Mouse (Mus musculus) 416B (cell line): ENCODE data around the gene Trappc2l.
"Not testable (repeated sequence)": the region's sequence is repeated elsewhere in the genome, so short reads cannot be mapped to it uniquely, and the experiment has no call there.

Experiments used
- DNase-seq: peaks from one replicate; pipeline ENCODE4 v3.0.0; 2011; ENCODE audit warnings: low read depth

Gene Trappc2l

DNA sequence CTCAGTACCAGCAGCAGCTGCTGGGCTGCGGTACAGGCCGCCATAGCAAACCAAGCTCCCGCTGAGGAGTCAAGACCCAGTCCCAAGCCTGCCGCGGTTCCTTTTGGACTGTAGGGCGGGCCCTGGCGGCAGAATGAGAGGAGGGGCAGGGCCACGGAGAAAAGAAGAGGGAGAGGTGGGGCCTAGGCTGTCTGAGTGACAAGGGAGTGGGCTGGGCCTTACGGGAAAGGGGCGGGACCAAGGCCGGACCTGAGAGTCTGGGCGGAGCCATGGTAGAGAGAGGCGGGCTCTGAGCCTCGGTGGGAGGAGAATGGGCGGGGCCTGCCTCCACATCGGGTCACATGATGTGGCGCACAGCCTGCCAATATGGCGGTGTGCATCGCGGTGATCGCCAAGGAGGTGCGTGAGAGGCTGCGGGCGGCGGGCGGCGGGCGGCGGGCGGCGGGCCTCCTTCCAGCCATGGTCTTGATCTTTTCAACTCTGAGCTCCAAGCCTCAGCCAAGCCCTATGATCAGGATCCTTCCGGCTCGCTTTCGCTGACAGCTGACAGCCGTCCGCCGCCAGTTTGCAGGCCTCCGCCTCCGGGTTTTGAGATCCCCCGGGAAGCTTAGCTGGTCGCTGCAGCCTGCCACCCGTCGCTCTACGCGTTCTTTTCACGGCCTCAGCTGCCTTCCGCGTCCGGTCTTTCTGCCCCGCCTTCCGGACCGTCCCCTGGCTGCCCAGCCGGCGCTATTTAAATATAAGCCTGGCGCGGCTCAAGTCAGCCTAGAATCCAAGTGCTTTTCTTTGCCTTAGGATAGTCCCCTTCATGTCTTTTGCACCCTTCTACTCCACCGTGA lies at the start of gene Trappc2l, which contains the start of gene Galns:
TSS of gene Trappc2l (plus strand) at position 346 of the 839 bp plus-strand sequence.
TSS of gene Galns (minus strand) at position 169 of the 839 bp plus-strand sequence.
- peak; percentile 99 for DNase-seq

DNA sequence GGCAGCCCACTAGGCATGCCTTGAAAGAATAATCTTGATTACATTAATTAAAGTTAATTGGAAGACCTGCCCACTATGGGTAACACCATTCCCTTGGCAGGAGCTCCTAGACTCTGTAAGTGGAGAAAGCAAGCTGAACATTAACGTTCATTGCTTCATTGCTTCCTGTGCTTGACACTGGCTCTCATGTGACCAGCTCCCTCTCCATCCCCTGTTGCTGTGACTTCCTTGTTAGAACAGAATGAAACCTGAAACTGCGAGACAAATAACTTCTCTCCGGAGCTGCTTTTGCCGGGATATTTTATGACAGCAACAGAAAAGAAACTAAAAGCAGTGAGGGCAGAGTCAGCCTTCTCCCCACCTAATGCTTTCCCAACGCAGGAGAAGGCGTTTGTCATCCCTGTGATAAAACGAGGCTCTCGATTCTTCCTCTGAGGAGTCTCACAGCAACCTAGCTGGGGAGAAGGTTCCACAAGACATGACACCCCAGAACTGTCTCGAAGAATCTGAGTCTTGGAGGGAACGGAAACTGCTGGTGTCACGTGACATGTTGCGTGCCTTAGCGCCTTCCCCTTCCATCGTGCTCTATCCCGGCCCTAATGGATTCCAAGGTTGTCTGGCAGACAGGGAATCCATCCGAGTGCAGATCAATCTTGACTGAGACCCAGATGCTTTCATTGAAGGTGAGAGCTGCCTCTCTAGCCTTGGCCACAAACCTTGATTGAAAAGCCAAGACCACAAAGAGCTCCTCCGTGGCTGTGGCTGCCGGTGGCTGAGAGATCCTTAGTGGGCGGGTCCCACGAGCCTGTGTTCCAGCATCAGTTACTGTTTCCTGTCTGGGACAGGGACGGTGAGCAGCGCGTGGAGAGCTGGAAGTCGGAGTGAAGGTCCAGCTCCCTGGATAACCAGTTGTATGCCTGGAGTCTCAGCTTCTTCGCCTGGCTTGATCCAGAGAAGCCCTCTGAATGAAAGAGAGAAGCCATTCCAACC lies 46.8 kb upstream of the Trappc2l start:
- peak; percentile 63 for DNase-seq

DNA sequence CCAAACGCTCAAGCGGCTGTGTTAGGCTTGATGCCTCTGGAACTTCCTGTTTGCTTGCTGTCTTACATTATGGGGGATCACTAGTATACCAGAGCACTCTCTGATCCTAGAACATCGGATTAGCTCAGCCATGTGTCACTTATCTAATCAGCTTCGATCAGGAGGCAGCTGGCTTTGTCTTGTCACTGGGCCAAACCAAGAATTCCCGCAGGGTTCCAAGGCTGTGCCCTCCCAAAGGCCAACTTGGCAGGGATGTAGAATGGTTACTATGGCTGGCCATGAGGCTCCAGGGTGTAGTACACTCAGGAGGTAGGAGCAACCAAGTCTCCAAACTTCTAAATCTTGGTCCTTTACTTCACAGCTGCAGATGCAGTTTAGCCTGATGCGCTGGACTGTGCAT lies 44.7 kb upstream of the Trappc2l start:
- DNase-seq, result peak; percentile 61

DNA sequence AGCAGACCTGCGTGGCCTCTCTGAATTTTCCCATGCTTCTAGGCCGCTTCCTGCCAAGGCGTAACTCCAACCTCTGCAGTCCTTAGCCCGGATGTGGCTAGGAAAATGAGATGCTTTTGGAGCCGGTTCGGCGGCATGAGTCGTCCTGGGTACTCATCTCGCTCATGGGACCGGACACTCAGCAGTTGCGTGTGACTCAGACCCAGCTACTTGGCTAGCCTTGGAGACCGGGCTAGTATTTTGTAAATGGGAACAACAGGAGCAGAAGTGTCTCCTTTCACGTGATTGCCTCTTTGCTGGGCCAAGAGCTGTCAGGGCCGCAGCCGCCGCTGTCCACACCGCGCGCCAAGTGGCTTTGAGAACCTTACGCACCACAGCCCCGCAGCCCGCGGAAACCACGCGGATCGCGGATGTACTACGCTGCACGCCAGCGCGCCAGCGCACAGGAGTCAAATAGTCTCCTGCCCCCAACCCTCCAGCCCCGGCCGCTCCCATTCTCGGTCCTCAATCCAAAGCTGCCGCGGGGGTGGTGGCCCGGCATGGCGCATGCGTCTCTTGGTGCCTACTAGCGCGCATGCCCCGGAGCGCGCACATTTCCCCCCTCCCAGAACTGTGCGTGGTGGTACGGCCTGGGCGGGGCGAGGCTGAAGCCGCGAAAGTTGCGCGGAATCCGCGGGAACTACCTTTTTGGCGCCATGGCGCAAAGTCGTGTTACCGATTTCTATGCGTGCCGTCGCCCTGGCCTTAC lies 43.9 kb upstream of the Trappc2l start, which contains the start of gene Cdt1:
TSS of gene Cdt1 (plus strand) at position 655 of the 748 bp plus-strand sequence.
- peak; percentile 99 for DNase-seq

DNA sequence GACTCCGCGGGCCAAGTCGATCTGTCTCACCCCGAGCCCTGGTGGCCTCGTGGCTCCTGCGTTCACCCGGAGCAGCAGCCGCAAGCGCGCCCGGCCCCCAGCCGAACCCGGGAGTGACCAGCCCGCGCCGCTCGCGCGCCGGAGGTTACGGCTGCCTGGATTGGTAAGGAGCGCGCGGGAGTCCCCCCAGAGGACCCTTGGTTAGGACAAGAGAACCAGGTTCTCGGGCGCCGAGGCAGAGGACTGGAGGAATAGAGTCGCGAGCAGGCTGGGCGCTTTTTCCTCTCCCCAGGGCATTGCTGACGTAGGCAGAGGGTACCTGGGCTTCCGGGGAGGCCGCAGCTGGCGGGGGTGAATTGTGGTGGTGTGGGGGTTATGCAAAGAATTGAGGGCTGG lies 43.3 kb upstream of the Trappc2l start:
- DNase-seq, result no peak

DNA sequence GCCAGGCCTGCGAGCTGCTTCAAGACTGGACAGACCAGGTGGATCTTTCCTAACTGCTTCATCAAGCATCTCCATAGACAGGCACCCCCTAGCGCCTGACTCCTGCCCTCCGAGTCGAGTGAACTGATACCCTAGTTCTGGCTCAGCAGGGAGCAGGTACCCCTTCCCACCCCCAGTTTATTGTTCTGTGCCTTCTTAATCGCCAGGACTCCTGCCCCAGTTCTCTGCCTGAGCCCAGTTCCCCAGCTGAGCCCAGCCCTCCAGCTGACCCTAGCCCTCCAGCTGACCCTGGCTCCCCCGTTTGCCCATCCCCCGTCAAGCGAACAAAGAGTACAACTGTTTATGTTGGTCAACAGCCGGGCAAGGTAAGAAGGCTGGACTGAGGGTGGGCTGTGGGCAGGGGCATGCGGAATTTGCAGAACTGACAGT lies 42.5 kb upstream of the Trappc2l start:
- DNase-seq, result peak; percentile 76

DNA sequence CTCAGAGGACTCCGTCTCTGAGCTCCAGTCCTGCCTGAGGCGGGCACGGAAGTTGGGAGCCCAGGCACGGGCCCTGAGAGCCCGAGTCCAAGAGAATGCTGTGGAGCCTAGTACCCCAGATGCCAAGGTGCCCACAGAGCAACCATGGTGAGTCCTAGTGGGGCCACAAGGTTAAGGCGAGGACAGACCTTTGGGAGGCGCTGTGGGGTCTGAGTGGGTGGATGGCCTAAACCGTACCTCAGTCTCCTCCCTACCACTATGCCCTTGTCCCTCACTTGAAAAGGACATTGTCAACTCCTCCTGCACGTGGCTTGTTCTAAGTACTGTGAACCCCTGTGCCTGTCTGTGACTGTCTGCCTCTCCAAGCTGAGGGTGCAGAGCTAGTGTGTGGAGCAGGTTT lies 42.1 kb upstream of the Trappc2l start:
- DNase-seq, result peak; percentile 53

DNA sequence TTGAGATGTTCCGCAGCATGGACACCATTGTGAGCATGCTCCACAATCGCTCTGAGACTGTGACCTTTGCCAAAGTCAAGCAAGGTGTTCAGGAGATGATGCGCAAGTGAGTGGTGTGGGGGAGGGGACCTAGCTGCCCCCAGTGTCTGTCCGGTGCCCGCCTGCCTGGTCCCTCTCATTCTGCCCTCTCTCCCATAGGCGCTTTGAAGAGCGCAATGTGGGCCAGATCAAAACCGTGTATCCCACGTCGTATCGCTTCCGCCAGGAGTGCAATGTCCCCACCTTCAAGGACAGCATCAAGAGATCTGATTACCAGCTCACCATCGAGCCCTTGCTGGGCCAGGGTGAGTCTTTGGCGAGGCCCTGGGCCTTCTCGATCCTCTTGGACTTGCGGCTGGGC lies 41.4 kb upstream of the Trappc2l start:
- DNase-seq, result no peak

DNA sequence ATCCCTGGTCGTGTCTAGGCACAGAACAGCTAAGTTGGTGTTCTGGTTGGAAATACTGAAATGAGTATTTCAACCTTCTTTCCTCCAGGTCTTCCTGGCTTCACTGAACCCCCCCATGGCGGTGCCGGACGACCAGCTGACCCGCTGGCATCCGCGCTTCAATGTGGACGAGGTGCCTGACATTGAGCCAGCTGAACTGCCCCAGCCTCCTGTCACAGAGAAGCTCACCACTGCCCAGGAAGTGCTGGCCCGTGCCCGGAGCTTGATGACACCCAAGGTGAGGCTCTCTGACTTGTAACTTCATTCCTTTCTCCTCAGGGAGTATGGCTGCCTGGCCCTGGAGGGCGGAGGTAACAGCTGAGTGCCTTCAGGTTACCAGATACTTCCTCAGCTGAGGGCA lies 40.3 kb upstream of the Trappc2l start:
- DNase-seq, result no peak

DNA sequence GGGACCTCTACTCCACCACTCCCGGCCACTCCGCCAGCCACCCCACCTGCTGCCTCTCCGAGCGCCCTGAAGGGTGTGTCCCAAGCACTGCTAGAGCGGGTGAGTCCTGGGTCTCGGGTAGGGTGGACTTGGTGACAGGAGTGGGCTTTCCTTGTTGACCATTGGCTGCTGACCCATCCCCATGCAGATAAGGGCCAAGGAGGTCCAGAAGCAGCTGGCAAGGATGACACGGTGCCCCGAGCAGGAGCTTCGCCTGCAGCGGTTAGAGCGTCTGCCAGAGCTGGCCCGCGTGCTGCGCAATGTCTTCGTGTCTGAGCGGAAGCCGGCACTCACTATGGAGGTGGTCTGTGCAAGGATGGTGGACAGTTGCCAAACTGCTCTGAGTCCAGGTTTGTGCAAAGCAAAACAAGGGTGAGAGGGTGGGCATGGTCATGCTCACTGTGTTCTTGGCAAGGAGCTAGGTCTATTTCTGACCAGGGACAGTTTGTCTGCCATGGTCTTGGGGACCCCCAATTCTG lies 39.6 kb upstream of the Trappc2l start:
- DNase-seq, result no peak

DNA sequence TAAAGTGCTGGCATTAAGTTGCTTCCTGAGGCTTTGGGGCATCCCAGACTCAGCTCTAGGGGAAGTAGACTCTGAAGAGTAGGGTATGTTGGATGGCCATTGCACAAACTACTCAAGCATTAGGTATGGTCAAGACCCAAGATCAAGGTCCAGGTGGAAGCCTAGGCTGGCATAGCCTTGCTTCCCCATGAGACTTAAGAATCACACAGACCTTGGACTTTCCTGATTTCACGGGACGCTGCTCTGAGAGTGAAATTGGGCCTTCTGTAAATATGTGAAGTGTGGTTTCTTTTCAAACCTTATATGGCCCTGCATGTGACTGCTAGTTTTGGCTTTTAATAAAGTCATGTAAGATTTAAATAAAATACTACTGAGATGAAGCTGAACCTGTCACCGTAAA lies 38.7 kb upstream of the Trappc2l start:
- no peak for DNase-seq

DNA sequence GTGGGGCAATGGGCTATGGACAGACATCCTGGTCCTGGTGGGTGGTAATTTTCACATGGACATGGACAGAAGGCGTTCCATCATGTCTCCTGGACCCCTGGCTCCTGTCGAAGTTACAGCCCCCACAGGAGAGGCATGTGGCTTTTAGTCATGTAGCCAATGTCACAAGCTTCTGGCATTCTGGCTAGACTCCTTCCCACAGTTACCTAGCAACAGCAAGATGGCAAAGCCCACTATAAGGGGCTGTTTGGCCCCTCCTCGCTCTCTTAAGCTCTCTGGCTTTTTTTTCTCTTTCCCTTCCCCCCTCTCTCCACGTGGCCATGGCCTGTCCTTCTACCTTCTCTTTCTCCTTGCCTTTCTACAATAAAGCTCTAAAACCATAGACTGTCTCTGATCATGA lies 38.3 kb upstream of the Trappc2l start:
- not testable (repeated sequence) for DNase-seq

DNA sequence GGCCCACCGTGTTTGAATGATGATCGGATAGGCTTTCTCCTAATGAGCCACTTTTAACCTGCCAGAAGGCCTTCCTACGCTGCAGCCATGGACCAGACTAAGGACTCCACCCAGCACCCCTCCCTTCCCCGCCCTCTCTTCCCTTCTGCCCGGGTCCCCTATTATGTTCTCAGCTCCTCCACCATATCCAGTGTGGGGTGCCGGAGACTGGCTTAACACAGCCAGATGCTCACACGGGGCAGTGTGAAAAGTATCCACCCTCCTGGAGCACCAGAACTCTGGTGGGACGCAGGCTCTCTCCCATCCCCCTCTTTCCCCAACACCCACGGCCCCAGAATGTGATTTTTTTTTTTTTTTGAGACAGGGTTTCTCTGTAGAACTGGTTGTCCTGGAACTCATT lies 37.9 kb upstream of the Trappc2l start:
- no peak for DNase-seq

DNA sequence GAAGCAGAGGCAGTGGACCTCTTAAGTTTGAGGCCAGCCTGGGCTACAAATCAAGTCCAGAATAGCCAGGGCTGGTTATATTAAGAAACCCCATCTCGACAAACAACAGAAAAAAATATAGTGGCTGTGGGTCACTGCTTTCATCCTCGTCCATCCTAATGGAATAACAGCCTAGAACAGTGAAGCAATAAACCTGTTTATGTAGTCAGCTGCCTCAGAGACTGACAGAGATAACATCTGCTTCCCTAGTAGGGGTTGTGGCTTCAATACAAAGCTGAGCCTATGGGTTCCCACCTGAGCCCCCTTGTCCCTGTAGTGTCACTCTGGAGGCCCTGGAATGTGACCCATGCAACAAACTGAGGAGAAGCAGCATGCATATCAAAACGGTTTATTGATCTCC lies 37.2 kb upstream of the Trappc2l start:
- DNase-seq, result peak; percentile 30

DNA sequence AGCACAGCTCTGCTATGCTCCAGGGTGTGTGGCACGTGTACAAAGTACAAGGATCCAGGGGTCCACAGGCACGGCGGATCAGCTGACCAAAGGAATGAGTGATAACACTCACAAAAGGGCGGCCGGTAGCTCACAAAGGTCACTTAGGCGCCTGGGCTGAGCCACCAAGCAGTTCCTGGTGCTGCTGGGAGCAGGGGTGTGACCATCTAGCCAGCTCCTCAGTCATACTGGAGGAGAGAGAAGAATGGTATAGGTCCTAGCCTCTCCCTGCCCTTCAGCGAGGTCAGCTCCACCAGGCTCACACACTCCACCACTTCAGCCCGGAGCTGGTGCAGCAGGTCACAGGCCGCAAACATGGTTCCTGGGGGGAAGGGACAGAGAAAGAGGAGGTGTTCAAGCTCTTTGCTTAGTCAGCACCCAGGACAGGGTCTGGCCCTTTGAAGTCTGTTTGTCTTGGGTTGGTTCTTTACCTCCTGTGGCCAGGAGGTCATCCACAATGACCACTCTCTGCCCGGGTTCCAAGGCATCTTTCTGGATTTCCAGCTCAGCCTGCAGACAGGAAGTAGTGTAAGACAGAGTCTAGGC lies 36.7 kb upstream of the Trappc2l start:
- peak; percentile 51 for DNase-seq

DNA sequence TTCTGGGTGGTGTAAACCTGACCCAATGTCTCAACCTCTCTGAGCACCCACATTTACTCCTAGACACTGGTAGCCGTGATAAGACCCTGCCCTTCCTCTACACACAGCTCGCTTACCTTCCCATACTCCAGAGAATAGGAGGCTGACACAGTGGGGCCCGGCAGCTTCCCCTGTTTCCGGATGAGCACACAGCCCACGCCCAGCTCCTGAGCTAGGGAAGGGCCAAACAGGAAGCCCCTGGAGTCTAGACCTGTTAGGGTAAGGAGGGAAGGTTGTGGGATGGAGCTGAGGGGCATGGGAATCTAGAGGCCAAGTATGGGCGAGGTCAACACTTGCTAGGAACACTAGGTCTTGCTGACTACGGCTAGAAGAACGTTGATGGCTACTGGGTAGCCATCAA lies 36.2 kb upstream of the Trappc2l start:
- DNase-seq, result no peak

DNA sequence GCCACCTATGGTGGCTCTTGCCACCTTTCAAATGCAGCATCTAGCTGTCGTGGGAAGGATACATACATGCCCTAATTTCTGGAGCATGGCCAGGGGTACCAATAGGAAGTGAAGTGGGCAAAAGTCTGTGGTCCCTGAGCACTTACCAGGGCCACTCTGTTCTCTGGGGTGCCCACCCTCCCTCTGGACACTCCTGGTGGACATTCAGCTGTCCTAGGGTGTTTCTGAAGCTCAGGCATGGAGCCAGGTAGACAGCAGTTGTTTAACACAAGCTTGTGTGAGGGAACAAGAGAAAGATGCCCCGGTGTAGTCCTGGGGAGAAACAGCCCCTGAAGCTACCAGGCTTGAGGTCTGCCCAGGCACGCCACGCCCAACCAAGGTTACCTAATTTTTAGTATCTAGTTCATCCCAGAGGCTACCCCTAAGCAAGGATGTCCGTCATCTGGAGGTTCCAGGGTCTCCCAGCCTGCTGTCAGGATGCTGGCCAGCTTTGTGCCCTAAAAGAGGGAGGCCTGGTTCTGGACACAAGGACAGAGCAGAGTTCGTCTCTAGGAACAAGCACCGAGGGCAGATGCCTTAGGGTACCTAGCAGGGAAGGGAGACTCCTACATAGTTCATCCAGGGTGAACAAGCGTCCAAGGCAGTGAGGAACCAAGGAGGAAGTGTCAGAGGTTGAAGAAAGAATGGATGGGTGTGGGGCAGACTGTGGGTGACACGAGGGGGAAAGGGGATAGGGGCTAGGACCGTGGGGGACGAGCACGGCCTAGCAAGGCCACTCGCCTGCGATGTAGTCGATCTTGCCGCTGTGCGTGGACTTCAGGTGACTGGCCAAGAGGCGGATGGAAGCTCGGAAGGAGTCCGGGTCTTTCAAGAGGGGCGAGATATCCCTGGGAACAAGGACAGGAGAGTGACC lies 35.4 kb upstream of the Trappc2l start:
- peak; percentile 56 for DNase-seq

DNA sequence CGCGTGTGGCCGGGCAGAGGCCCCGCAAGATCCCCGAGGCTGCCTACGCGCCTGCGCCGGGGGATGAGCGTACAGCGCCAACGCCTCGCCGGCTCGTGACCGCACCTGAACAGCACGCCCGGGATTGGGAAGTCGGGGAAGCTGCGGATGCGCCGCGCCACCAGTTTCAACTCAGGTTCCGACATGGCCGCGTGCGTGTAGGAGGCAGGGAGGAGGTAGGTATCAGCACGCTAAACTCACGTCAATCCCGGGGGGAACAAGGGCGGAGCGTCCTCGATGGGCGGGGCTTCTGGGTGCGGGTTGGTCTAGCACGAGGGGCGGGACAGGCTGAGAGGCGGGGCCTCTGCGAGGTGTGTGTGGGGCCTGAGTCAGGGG lies 34.8 kb upstream of the Trappc2l start, which contains the start of gene Aprt:
TSS of gene Aprt (minus strand) at position 262 of the 375 bp plus-strand sequence.
- DNase-seq, result peak; percentile 95

DNA sequence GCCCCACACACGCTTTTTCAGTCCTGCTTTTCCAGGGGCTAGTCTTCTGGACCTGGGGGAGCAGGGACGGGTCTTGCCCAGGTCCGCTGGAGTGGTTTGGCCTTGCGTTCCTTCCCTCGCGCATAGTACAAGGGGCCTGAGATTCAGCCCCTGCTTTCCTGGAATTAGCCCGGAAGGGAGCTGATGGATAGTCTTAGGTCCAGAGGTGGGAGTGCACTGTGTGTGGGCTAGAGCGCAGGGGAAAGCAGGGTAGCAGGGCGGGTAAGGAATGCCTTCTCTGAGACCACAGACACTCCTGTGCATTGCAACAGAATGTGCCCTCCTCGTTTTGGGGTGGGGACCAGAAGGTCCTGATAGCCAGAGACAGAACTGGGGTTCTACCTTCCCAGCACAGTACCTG lies 34.3 kb upstream of the Trappc2l start:
- no peak for DNase-seq

DNA sequence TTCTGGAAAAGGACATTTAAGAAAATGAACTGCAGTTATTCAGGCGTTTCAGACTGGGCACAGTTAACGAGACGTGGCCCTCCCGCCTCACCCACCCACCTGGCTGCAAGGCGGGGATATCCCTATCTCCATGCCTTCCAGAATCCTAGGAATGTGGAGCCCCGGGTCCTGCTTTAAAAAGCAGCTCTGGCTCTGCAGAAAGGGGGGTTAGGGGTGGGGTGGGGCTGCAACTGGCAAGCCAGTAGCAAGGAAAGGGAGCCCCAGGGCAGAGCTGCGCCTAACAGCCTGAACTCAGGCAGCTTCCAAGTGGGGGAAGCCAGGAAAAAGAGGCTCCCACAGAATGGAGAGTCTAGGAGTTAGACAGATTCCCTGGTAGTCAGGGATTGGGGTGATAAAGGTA lies 32.2 kb upstream of the Trappc2l start:
- no peak for DNase-seq
